Mouse (Mus musculus): ENCODE data around the gene Gm11541. TPM values are rescaled to one million over a fixed set of nuclear protein-coding genes. Genes with fewer than 3 reads are reported as not detected.
"Not testable (repeated sequence)": the region's sequence is repeated elsewhere in the genome, so short reads cannot be mapped to it uniquely, and the experiment has no call there.

The Gm11541 gene
- polyA plus RNA-seq, 1 experiment from 2014 or later, result 0.12 TPM

GRCm38 (mm10) chr11:94717239-94717638 lies 12.9 kb upstream of the Gm11541 start:
- no peak overlapping the region for H3K27ac ChIP-seq
- no peak overlapping the region for H3K4me3 ChIP-seq
- ATAC-seq (ENCODE audit: low FRiP score), result no peak
- 43% methylated on average over 11 of the region's 11 CpGs for WGBS
- H3K27me3 ChIP-seq, result no peaks in the 10 kb centered on the region
- peaks cover 15% of the 10 kb centered on the region for H3K4me1 ChIP-seq
- H3K9me3 ChIP-seq (replicated peaks), result no peaks in the 10 kb centered on the region
- H3K4me2 ChIP-seq (replicated peaks), result no peak overlapping the region
- H3K36me3 ChIP-seq, result no peaks in the 10 kb centered on the region
- no peak overlapping the region for H3K9ac ChIP-seq

GRCm38 (mm10) chr11:94716754-94717153 lies 12.5 kb upstream of the Gm11541 start:
- Histone ChIP-seq H3K9ac (no peak overlapping the region), H3K4me1 (peaks cover 15% of the 10 kb centered on the region), H3K4me2 (replicated peaks) (no peak overlapping the region), H3K36me3 (no peaks in the 10 kb centered on the region), H3K27me3 (no peaks in the 10 kb centered on the region), H3K4me3 (no peak overlapping the region), H3K9me3 (replicated peaks) (no peaks in the 10 kb centered on the region), H3K27ac (no peak overlapping the region)
- ATAC-seq (ENCODE audit: low FRiP score), result no peak
- WGBS, result 10% methylated on average over 9 of the region's 9 CpGs

- no peak for ATAC-seq (ENCODE audit: low FRiP score)
- H3K27me3 ChIP-seq, result no peaks in the 10 kb centered on the region
- no peak overlapping the region for H3K27ac ChIP-seq
Measured at GRCm38 (mm10) chr11:94715622-94716021, 11.3 kb upstream of the Gm11541 start.

DNA sequence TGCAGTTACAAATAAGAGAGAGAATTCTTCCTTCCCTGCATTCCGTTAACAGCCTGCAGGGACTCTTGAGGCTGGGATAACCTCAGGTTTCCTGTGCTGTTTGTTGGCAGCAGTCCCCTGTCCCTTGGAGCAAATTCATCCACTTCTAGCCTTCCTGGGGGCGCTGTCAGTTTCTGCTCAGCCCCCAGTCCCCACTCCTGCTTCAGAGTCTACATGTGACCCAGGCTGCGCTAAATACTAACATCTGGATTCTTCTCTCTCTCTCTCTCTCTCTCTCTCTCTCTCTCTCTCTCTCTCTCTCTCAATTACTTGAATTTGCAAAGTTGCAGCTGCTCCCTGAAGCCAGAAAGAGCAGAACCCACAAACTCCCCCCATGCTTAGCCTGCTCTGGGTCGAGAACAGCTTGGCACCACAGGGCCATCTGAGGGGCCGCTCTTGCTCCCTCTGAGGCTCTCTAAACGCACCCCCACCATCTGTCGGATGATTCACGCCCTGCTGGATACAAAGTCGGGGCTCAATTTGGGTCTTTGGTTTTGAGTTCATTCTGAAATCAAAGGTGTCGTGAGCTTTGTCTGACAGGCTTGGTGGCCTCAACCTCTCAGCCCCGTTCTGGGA lies 9.1 kb upstream of the Gm11541 start:
- no peak overlapping the region; the same call in 1 of the 2 replicates for H3K9ac ChIP-seq
- H3K36me3 ChIP-seq, result no peaks in the 10 kb centered on the region
- H3K27me3 ChIP-seq, result no peaks in the 10 kb centered on the region
- H3K4me1 ChIP-seq, result peaks cover 15% of the 10 kb centered on the region
- H3K4me3 ChIP-seq, result no peak overlapping the region
- no peak for ATAC-seq (ENCODE audit: low FRiP score)
- H3K4me2 ChIP-seq (replicated peaks), result no peak overlapping the region
- H3K9me3 ChIP-seq (replicated peaks), result no peaks in the 10 kb centered on the region
- H3K27ac ChIP-seq, result no peak overlapping the region
- 53% methylated on average over 11 of the region's 11 CpGs for WGBS

More at GRCm38 (mm10) chr11:94715622-94716021, 11.3 kb upstream of the Gm11541 start:
- 73% methylated on average over 5 of the region's 5 CpGs for WGBS
- Histone ChIP-seq H3K4me1 (peaks cover 15% of the 10 kb centered on the region), H3K36me3 (no peaks in the 10 kb centered on the region), H3K9me3 (replicated peaks) (no peaks in the 10 kb centered on the region), H3K9ac (no peak overlapping the region), H3K4me3 (no peak overlapping the region), H3K4me2 (replicated peaks) (no peak overlapping the region)

GRCm38 (mm10) chr11:94704020-94704419 lies 279 bp downstream of the Gm11541 start:
- 41% methylated on average over 7 of the region's 7 CpGs for WGBS
- no peak overlapping the region for H3K27ac ChIP-seq

DNA sequence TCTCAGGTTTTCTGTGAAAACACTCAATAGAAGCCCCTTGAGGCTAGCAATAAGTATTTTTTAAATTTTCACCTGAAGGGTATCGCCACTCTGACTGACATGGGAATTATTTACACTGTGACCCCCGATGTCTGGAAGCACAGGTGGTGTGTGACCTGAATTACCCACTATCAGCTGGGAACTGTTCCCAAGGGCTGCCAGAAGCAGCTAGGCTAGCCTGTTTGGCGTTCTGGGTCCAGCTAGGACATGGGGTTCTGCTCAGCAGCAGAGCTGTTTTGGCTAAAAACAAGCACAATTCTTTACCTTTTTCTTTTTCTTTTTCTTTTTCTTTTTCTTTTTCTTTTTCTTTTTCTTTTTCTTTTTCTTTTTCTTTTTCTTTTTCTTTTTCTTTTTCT lies 2.1 kb downstream of the Gm11541 start:
- Histone ChIP-seq H3K4me2 (replicated peaks) (no peak overlapping the region), H3K9me3 (replicated peaks) (no peaks in the 10 kb centered on the region), H3K27me3 (no peaks in the 10 kb centered on the region), H3K36me3 (no peaks in the 10 kb centered on the region), H3K4me1 (peaks cover 16% of the 10 kb centered on the region), H3K4me3 (no peak overlapping the region), H3K9ac (no peak overlapping the region), H3K27ac (no peak overlapping the region)
- ATAC-seq (ENCODE audit: low FRiP score), result no peak
- 39% methylated on average over 3 of the region's 3 CpGs for WGBS

More at GRCm38 (mm10) chr11:94704020-94704419, 279 bp downstream of the Gm11541 start:
- Histone ChIP-seq H3K9ac (no peak overlapping the region), H3K4me3 (no peak overlapping the region), H3K36me3 (no peaks in the 10 kb centered on the region), H3K4me2 (replicated peaks) (no peak overlapping the region), H3K4me1 (peaks cover 9% of the 10 kb centered on the region), H3K9me3 (replicated peaks) (no peaks in the 10 kb centered on the region), H3K27me3 (no peaks in the 10 kb centered on the region)
- no peak for ATAC-seq (ENCODE audit: low FRiP score)

GRCm38 (mm10) chr11:94701401-94702215 lies 2.7 kb downstream of the Gm11541 start:
- Histone ChIP-seq H3K27ac (no peak overlapping the region), H3K4me1 (peaks cover 16% of the 10 kb centered on the region), H3K9ac (no peak overlapping the region), H3K27me3 (no peaks in the 10 kb centered on the region), H3K4me3 (no peak overlapping the region), H3K4me2 (replicated peaks) (0 out of 2 replicates have a peak overlapping the region, but pooled peaks have one; percentile 8), H3K9me3 (replicated peaks) (no peaks in the 10 kb centered on the region), H3K36me3 (no peaks in the 10 kb centered on the region)
- WGBS, result 56% methylated on average over 27 of the region's 27 CpGs
- no peak for ATAC-seq (ENCODE audit: low FRiP score)

GRCm38 (mm10) chr11:94699399-94699798 lies 4.9 kb downstream of the Gm11541 start:
- Histone ChIP-seq H3K4me3 (no peak overlapping the region), H3K9me3 (replicated peaks) (no peaks in the 10 kb centered on the region), H3K27ac (no peak overlapping the region), H3K4me2 (replicated peaks) (no peak overlapping the region), H3K4me1 (peaks cover 16% of the 10 kb centered on the region), H3K27me3 (no peaks in the 10 kb centered on the region), H3K9ac (no peak overlapping the region), H3K36me3 (no peaks in the 10 kb centered on the region)
- no peak for ATAC-seq (ENCODE audit: low FRiP score)
- WGBS, result 96% methylated on average over 3 of the region's 3 CpGs

DNA sequence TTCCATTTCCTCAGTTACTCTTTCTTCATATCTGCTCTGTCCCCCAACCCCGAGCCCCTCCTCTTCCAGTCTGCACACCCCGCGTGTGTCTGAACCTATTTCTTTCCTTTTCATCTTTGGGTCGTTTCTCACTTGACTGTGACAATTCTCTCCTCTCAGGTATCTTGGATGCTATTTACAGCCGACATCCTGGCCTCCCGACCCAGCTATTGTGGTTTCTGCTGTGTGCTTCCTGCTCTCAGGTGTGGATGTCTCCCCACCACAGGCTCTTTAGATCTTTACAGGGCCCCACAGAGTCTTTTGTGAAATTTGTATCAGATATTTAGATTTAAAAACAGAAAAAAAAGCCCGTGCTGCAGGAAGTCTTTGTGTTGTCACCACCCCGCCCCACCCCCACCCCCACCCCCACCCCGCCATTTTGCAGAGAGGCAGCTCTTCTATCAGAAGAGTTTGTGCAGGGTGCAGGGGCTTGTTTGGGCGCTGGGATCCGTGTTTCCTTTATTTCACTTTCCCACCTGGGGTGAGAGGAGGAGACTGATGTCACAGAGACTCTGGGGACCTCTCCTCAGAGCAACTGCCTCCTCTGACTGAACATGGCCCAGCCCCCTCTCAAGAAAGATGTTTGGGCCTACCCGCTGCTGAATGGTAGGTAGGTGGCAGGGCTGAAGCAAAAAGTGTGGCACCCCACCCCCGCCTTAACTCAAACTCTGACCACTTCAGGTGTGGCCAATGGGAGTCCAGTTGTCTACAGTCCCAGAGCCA lies 6.4 kb downstream of the Gm11541 start:
- Histone ChIP-seq H3K9me3 (replicated peaks) (no peaks in the 10 kb centered on the region), H3K4me3 (no peak overlapping the region), H3K36me3 (no peaks in the 10 kb centered on the region), H3K27me3 (no peaks in the 10 kb centered on the region), H3K4me2 (replicated peaks) (no peak overlapping the region), H3K27ac (no peak overlapping the region), H3K9ac (no peak overlapping the region), H3K4me1 (peaks cover 16% of the 10 kb centered on the region)
- WGBS, result 52% methylated on average over 13 of the region's 13 CpGs
- no peak for ATAC-seq (ENCODE audit: low FRiP score)

DNA sequence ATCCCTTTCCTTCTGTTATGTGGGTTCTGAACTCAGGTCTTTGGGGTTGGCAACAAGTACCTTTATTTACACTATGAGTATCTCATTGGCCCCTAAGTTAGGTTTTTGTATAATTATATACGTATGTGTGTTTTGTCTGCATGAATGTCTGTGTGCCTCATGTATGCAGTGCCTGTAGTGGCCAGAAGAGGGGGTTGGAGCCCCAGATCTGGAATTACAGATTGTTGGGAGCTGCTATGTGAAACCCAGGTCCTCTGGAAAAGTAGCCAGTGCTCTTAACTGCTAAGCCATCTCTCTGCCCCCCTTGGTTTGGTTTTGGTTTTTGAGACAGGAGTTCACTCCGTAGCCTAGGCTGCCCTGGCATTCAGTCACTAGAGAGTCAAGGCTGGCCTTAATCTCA lies 7.2 kb downstream of the Gm11541 start:
- 92% methylated on average over 2 of the region's 2 CpGs for WGBS
- H3K4me3 ChIP-seq, result no peak overlapping the region
- H3K4me1 ChIP-seq, result peaks cover 15% of the 10 kb centered on the region
- H3K9ac ChIP-seq, result no peak overlapping the region
- H3K4me2 ChIP-seq (replicated peaks), result no peak overlapping the region
- H3K36me3 ChIP-seq, result no peaks in the 10 kb centered on the region
- H3K9me3 ChIP-seq (replicated peaks), result no peaks in the 10 kb centered on the region
- H3K27me3 ChIP-seq, result no peaks in the 10 kb centered on the region
- no peak overlapping the region for H3K27ac ChIP-seq
- ATAC-seq (ENCODE audit: low FRiP score), result no peak

DNA sequence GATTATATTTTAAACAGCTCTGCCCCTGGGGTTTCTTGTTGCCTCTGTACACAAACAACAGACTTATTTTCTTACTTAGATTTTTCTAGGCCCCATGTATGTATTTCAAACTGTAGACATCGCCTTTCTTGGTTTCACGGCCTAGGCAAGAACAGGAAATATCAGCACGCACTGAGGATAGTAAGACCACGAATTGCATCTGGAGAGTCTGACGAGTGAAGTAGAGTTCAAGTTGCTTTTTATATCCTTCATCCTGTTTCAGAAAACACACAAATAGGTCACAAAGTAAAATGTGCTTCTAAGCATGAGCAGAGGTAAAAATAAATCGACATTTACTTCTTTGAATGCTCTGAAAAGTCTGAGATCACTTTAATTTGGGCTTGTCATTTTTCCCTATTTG lies 8.8 kb downstream of the Gm11541 start:
- H3K27ac ChIP-seq, result no peak overlapping the region
- H3K4me2 ChIP-seq (replicated peaks), result no peak overlapping the region
- no peaks in the 10 kb centered on the region for H3K36me3 ChIP-seq
- no peak overlapping the region for H3K9ac ChIP-seq
- ATAC-seq (ENCODE audit: low FRiP score), result no peak
- no peaks in the 10 kb centered on the region for H3K27me3 ChIP-seq
- H3K9me3 ChIP-seq (replicated peaks), result no peaks in the 10 kb centered on the region
- peaks cover 7% of the 10 kb centered on the region; the same call in 1 of the 2 replicates for H3K4me1 ChIP-seq
- 80% methylated on average over 6 of the region's 6 CpGs for WGBS
- no peak overlapping the region for H3K4me3 ChIP-seq

GRCm38 (mm10) chr11:94692502-94692901 lies 11.8 kb downstream of the Gm11541 start:
- H3K27me3 ChIP-seq; H3K9ac ChIP-seq; H3K4me3 ChIP-seq; H3K36me3 ChIP-seq; H3K4me2 ChIP-seq (replicated peaks); H3K4me1 ChIP-seq; H3K9me3 ChIP-seq (replicated peaks); H3K27ac ChIP-seq; ATAC-seq (ENCODE audit: low FRiP score): not testable (repeated sequence)

Data from hindbrain, embryonic 12.5 days (tissue).